Mouse (Mus musculus) limb, embryonic 10.5 days (tissue): Measurements from ENCODE around the gene Tmem53. TPM values are rescaled to one million over a fixed set of nuclear protein-coding genes. Genes with fewer than 3 reads are reported as not detected.

Experiments
- DNase-seq: peaks from one replicate; pipeline ENCODE4 v3.0.0-alpha.2; 2017; ENCODE audit warnings: low spot score
- H3K27ac ChIP-seq: fragments of 300-500 bp; sonication (generic); 2 replicates; pipeline ENCODE4 v1.5.1; 2016; ENCODE audit warnings: mild to moderate bottlenecking
- H3K27me3 ChIP-seq: fragments of 300-500 bp; sonication (generic); 2 replicates; pipeline ENCODE4 v1.6.1; 2016; ENCODE audit warnings: low read depth, mild to moderate bottlenecking; ENCODE audit not compliant: poor library complexity, severe bottlenecking
- H3K36me3 ChIP-seq: fragments of 300-500 bp; sonication (generic); 2 replicates; pipeline ENCODE4 v1.6.1; 2016; ENCODE audit warnings: mild to moderate bottlenecking, moderate library complexity
- H3K4me1 ChIP-seq: fragments of 300-500 bp; sonication (generic); 2 replicates; pipeline ENCODE4 v1.6.1; 2016
- H3K4me3 ChIP-seq: fragments of 300-500 bp; sonication (generic); 2 replicates; pipeline ENCODE4 v1.5.1; 2016; ENCODE audit warnings: mild to moderate bottlenecking, moderate library complexity
- H3K9me3 ChIP-seq: fragments of 300-500 bp; sonication (generic); replicated peaks from 2 replicates; pipeline ENCODE4 v1.6.1; 2016; ENCODE audit warnings: mild to moderate bottlenecking
- WGBS: fragments of 180-500 bp; shearing (Covaris S2); methylation state at CpG from one replicate; pipeline ENCODE4 v1.1.7; 2016; 5-methylcytosine and 5-hydroxymethylcytosine counted together
- polyA plus RNA-seq: library from polyadenylated mRNA; unstranded; fragments of >200 nt; fragmentation: Nextera tagmentation; extraction: Ambion mirVana; gene quantifications from 2 replicates; pipeline ENCODE4 v1.2.1, GENCODE M21; 2016

Gene Tmem53
- 6.2 and 9.2 TPM in 2 replicates for polyA plus RNA-seq

- Histone ChIP-seq H3K4me1 (peaks cover 40% of the 10 kb centered on the region), H3K27me3 (peaks cover 12% of the 10 kb centered on the region; the same call in 1 of the 2 replicates), H3K9me3 (no peaks in the 10 kb centered on the region), H3K27ac (peak within 1 kb of the TSS; percentile 87), H3K36me3 (no peaks in the 10 kb centered on the region), H3K4me3 (peak within 1 kb of the TSS; percentile 63)
- 0% methylated on average over 41 of the region's 43 CpGs for WGBS
- peak; percentile 98 for DNase-seq
These were observed at the start of gene Tmem53, which contains the start of gene Armh1 for GRCm38 (mm10) chr4:117251801-117252316. Gene Tmem53, plus strand, starts transcription at chr4:117251951. Gene Armh1, minus strand, starts transcription at chr4:117252125.

- H3K4me1 ChIP-seq: no peaks in the 10 kb centered on the region
- peak; percentile 53 for DNase-seq
- no peaks in the 10 kb centered on the region for H3K36me3 ChIP-seq
- peak overlapping the region; percentile 44 for H3K4me3 ChIP-seq
- WGBS: under 1% methylated on average over 25 of the region's 25 CpGs
- no peaks in the 10 kb centered on the region for H3K9me3 ChIP-seq
- peak overlapping the region; percentile 92 for H3K27ac ChIP-seq
- no peaks in the 10 kb centered on the region for H3K27me3 ChIP-seq
These were observed 49.4 kb upstream of the Tmem53 start for GRCm38 (mm10) chr4:117202046-117202991.

- Histone ChIP-seq H3K36me3 (no peaks in the 10 kb centered on the region), H3K27me3 (no peaks in the 10 kb centered on the region), H3K27ac (peak overlapping the region; percentile 61), H3K9me3 (no peaks in the 10 kb centered on the region), H3K4me3 (no peak overlapping the region), H3K4me1 (no peaks in the 10 kb centered on the region)
- WGBS: 62% methylated on average over 4 of the region's 4 CpGs
- no peak for DNase-seq
These were observed 48.8 kb upstream of the Tmem53 start for GRCm38 (mm10) chr4:117202992-117203354.

GRCm38 (mm10) chr4:117209592-117209991 lies 42.2 kb upstream of the Tmem53 start:
- WGBS: 81% methylated on average over 6 of the region's 6 CpGs

GRCm38 (mm10) chr4:117210147-117211074 lies 41.3 kb upstream of the Tmem53 start:
- Histone ChIP-seq H3K9me3 (no peaks in the 10 kb centered on the region), H3K27ac (peak overlapping the region; percentile 84), H3K4me3 (0 out of 2 replicates have a peak overlapping the region, but pooled peaks have one; percentile 12), H3K4me1 (peaks cover 11% of the 10 kb centered on the region; the same call in 1 of the 2 replicates), H3K27me3 (no peaks in the 10 kb centered on the region), H3K36me3 (no peaks in the 10 kb centered on the region)
- peak; percentile 93 for DNase-seq
- 6% methylated on average over 20 of the region's 20 CpGs for WGBS

More at GRCm38 (mm10) chr4:117209592-117209991, 42.2 kb upstream of the Tmem53 start:
- Histone ChIP-seq H3K27me3 (no peaks in the 10 kb centered on the region), H3K4me1 (peaks cover 11% of the 10 kb centered on the region; the same call in 1 of the 2 replicates), H3K9me3 (no peaks in the 10 kb centered on the region), H3K27ac (peak overlapping the region; percentile 55; the same call in 1 of the 2 replicates), H3K36me3 (no peaks in the 10 kb centered on the region), H3K4me3 (no peak overlapping the region)
- no peak for DNase-seq

- 0 out of 2 replicates have a peak overlapping the region, but pooled peaks have one; percentile 20 for H3K27ac ChIP-seq
- 81% methylated on average over 6 of the region's 6 CpGs for WGBS
These were observed 37.5 kb upstream of the Tmem53 start for GRCm38 (mm10) chr4:117214250-117214649.

GRCm38 (mm10) chr4:117217029-117217428 lies 34.7 kb upstream of the Tmem53 start:
- WGBS: 80% methylated on average over 5 of the region's 5 CpGs
- no peaks in the 10 kb centered on the region for H3K27me3 ChIP-seq
- no peaks in the 10 kb centered on the region for H3K36me3 ChIP-seq
- H3K4me3 ChIP-seq: no peak overlapping the region
- peaks cover 11% of the 10 kb centered on the region; the same call in 1 of the 2 replicates for H3K4me1 ChIP-seq
- no peaks in the 10 kb centered on the region for H3K9me3 ChIP-seq
- H3K27ac ChIP-seq: no peak overlapping the region
- DNase-seq: no peak

More at GRCm38 (mm10) chr4:117214250-117214649, 37.5 kb upstream of the Tmem53 start:
- no peak for DNase-seq
- peaks cover 11% of the 10 kb centered on the region; the same call in 1 of the 2 replicates for H3K4me1 ChIP-seq
- no peaks in the 10 kb centered on the region for H3K36me3 ChIP-seq
- H3K4me3 ChIP-seq: no peak overlapping the region
- H3K9me3 ChIP-seq: no peaks in the 10 kb centered on the region
- H3K27me3 ChIP-seq: no peaks in the 10 kb centered on the region

- Histone ChIP-seq H3K4me3 (no peak overlapping the region), H3K9me3 (no peaks in the 10 kb centered on the region), H3K27ac (no peak overlapping the region), H3K27me3 (no peaks in the 10 kb centered on the region), H3K36me3 (no peaks in the 10 kb centered on the region), H3K4me1 (peaks cover 6% of the 10 kb centered on the region; the same call in 1 of the 2 replicates)
- WGBS: 42% methylated on average over 10 of the region's 10 CpGs
- DNase-seq: peak; percentile 78
These were observed 33.1 kb upstream of the Tmem53 start for GRCm38 (mm10) chr4:117218517-117219219.

- no peaks in the 10 kb centered on the region for H3K27me3 ChIP-seq
- H3K4me1 ChIP-seq: 0 out of 2 replicates have a peak, but pooled peaks cover 5% of the 10 kb centered on the region
- H3K9me3 ChIP-seq: no peaks in the 10 kb centered on the region
- no peak for DNase-seq
- 85% methylated on average over 9 of the region's 9 CpGs for WGBS
- no peak overlapping the region for H3K4me3 ChIP-seq
- no peak overlapping the region for H3K27ac ChIP-seq
- H3K36me3 ChIP-seq: no peaks in the 10 kb centered on the region
These were observed 30.8 kb upstream of the Tmem53 start for GRCm38 (mm10) chr4:117220741-117221515.

GRCm38 (mm10) chr4:117221836-117222235 lies 29.9 kb upstream of the Tmem53 start:
- 88% methylated on average over 9 of the region's 9 CpGs for WGBS
- Histone ChIP-seq H3K27ac (no peak overlapping the region), H3K9me3 (no peaks in the 10 kb centered on the region), H3K4me3 (no peak overlapping the region), H3K4me1 (0 out of 2 replicates have a peak, but pooled peaks cover 5% of the 10 kb centered on the region), H3K27me3 (no peaks in the 10 kb centered on the region), H3K36me3 (no peaks in the 10 kb centered on the region)
- DNase-seq: no peak

- no peak for DNase-seq
- no peak overlapping the region for H3K27ac ChIP-seq
- no peaks in the 10 kb centered on the region for H3K9me3 ChIP-seq
- no peaks in the 10 kb centered on the region for H3K27me3 ChIP-seq
- H3K4me3 ChIP-seq: no peak overlapping the region
- WGBS: 30% methylated on average over 5 of the region's 5 CpGs
- no peaks in the 10 kb centered on the region for H3K36me3 ChIP-seq
- H3K4me1 ChIP-seq: 0 out of 2 replicates have a peak, but pooled peaks cover 5% of the 10 kb centered on the region
These were observed 28.8 kb upstream of the Tmem53 start for GRCm38 (mm10) chr4:117223001-117223400.
